Mouse (Mus musculus) limb, embryonic 14.5 days (tissue): ENCODE results near the gene Sergef. TPM values are rescaled to one million over a fixed set of nuclear protein-coding genes. Genes with fewer than 3 reads are reported as not detected.

Experiments
- ATAC-seq: fragments of 200-750 bp; cut with Nextera tagmentation; 2 replicates; pipeline ENCODE4 v1.8.0; 2017; ENCODE audit warnings: low read depth, moderate number of reproducible peaks, moderate TSS enrichment; ENCODE audit not compliant: low FRiP score
- DNase-seq: peaks from one replicate; pipeline ENCODE4 v3.0.0-alpha.2; 2015; ENCODE audit warnings: low spot score
- H3K27ac ChIP-seq: fragments of 300-500 bp; sonication (generic); replicated peaks from 2 replicates; pipeline ENCODE4 v1.5.1; 2014; ENCODE audit warnings: low read depth, mild to moderate bottlenecking, low read length, moderate library complexity, mixed read lengths
- H3K27me3 ChIP-seq: fragments of 300-500 bp; sonication (generic); 2 replicates; pipeline ENCODE4 v1.6.1; 2014; ENCODE audit warnings: low read length, mixed read lengths; ENCODE audit not compliant: control insufficient read depth, insufficient read depth
- H3K36me3 ChIP-seq: fragments of 300-500 bp; sonication (generic); 2 replicates; pipeline ENCODE4 v1.6.1; 2014; ENCODE audit warnings: mild to moderate bottlenecking, low read length, moderate library complexity, mixed read lengths; ENCODE audit not compliant: control insufficient read depth, insufficient read depth
- H3K4me1 ChIP-seq: fragments of 300-500 bp; sonication (generic); 2 replicates; pipeline ENCODE4 v1.6.1; 2014; ENCODE audit warnings: antibody characterized with exemption, low read length, mixed read lengths; ENCODE audit not compliant: control insufficient read depth, insufficient read depth
- H3K4me2 ChIP-seq: fragments of 300-500 bp; sonication (generic); replicated peaks from 2 replicates; pipeline ENCODE4 v1.6.1; 2014; ENCODE audit warnings: low read depth, mild to moderate bottlenecking, low read length, moderate library complexity; ENCODE audit not compliant: severe bottlenecking
- H3K4me3 ChIP-seq: fragments of 300-500 bp; sonication (generic); replicated peaks from 2 replicates; pipeline ENCODE4 v1.5.1; 2014; ENCODE audit warnings: low read length
- H3K9ac ChIP-seq: fragments of 300-500 bp; sonication (generic); 2 replicates; pipeline ENCODE4 v1.6.1; 2014; ENCODE audit warnings: mild to moderate bottlenecking, low read depth, low read length, moderate library complexity; ENCODE audit not compliant: severe bottlenecking
- H3K9me3 ChIP-seq: fragments of 300-500 bp; sonication (generic); 2 replicates; pipeline ENCODE4 v1.6.1; 2016; ENCODE audit warnings: low read length; ENCODE audit not compliant: control insufficient read depth
- POLR2A ChIP-seq: fragments of 200-500 bp; IDR thresholded peaks from 2 replicates; pipeline ENCODE4 v1.8.0; 2012; ENCODE audit warnings: inconsistent platforms, mild to moderate bottlenecking, moderate library complexity, borderline replicate concordance; ENCODE audit not compliant: insufficient read depth, insufficient read length; ENCODE audit errors: extremely low read depth
- whole genome bisulfite sequencing: fragments of 180-500 bp; shearing (Covaris S2); extraction: QIAGEN DNeasy Blood & Tissue Kit; methylation state at CpG from one replicate; pipeline ENCODE4 v1.1.7; 2014; 5-methylcytosine and 5-hydroxymethylcytosine counted together
- polyA plus RNA-seq, 2 experiments: library from polyadenylated mRNA; depleted of rRNA in 1 of 2; stranded (reverse) in 1 of 2; unstranded in 1 of 2; fragments of >200 nt; fragmentation: Nextera tagmentation in 1 of 2; extraction: Ambion mirVana in 1 of 2; gene quantifications; 2 replicates each; pipeline versions ENCODE4 v1.2.1 to v1.2.3; 2012 to 2014

Gene Sergef
- polyA plus RNA-seq, 2 experiments, result 12.2 to 12.8 TPM

- no peak for DNase-seq
- H3K9ac ChIP-seq, result no peak overlapping the region
- no peaks in the 10 kb centered on the region for H3K4me1 ChIP-seq
- no peaks in the 10 kb centered on the region for H3K36me3 ChIP-seq
- H3K27ac ChIP-seq, result no peak overlapping the region
- H3K4me2 ChIP-seq, result no peak overlapping the region
- H3K4me3 ChIP-seq, result no peak overlapping the region
- H3K9me3 ChIP-seq, result no peaks in the 10 kb centered on the region
- no peak for TF ChIP-seq POLR2A
- WGBS, result 92% methylated on average over 11 of the region's 11 CpGs
- H3K27me3 ChIP-seq, result no peaks in the 10 kb centered on the region
- no peak for ATAC-seq
These were observed 106.1 kb downstream of the Sergef start for GRCm38 (mm10) chr7:46533518-46533917.

- H3K9ac ChIP-seq, result no peak overlapping the region
- no peak for ATAC-seq
- no peaks in the 10 kb centered on the region for H3K4me1 ChIP-seq
- H3K36me3 ChIP-seq, result no peaks in the 10 kb centered on the region
- H3K9me3 ChIP-seq, result no peaks in the 10 kb centered on the region
- no peak for TF ChIP-seq POLR2A
- no peaks in the 10 kb centered on the region for H3K27me3 ChIP-seq
- DNase-seq, result no peak
- H3K4me3 ChIP-seq, result no peak overlapping the region
- no peak overlapping the region for H3K4me2 ChIP-seq
- 78% methylated on average over 5 of the region's 5 CpGs for WGBS
- no peak overlapping the region for H3K27ac ChIP-seq
These were observed 108.3 kb downstream of the Sergef start for GRCm38 (mm10) chr7:46531345-46531744.

GRCm38 (mm10) chr7:46529930-46530329 is 109.7 kb downstream of the Sergef start:
- TF ChIP-seq POLR2A, result no peak
- Histone ChIP-seq H3K9ac (no peak overlapping the region), H3K4me2 (no peak overlapping the region), H3K9me3 (no peaks in the 10 kb centered on the region), H3K27ac (no peak overlapping the region), H3K4me1 (no peaks in the 10 kb centered on the region), H3K27me3 (no peaks in the 10 kb centered on the region), H3K36me3 (no peaks in the 10 kb centered on the region), H3K4me3 (no peak overlapping the region)
- WGBS, result 39% methylated on average over 8 of the region's 8 CpGs
- DNase-seq, result no peak
- ATAC-seq, result no peak

GRCm38 (mm10) chr7:46529259-46529658 is 110.3 kb downstream of the Sergef start:
- no peak for DNase-seq
- Histone ChIP-seq H3K27ac (no peak overlapping the region), H3K9ac (no peak overlapping the region), H3K4me1 (no peaks in the 10 kb centered on the region), H3K27me3 (no peaks in the 10 kb centered on the region), H3K9me3 (no peaks in the 10 kb centered on the region), H3K4me2 (no peak overlapping the region), H3K36me3 (no peaks in the 10 kb centered on the region), H3K4me3 (no peak overlapping the region)
- WGBS, result 85% methylated on average over 5 of the region's 5 CpGs
- no peak for TF ChIP-seq POLR2A
- ATAC-seq, result no peak

- no peak for ATAC-seq
- WGBS, result 66% methylated on average over 6 of the region's 6 CpGs
These were observed 112.9 kb downstream of the Sergef start for GRCm38 (mm10) chr7:46526665-46527154.

GRCm38 (mm10) chr7:46523215-46523614 is 116.4 kb downstream of the Sergef start:
- ATAC-seq (no peak), DNase-seq (no peak)
- TF ChIP-seq POLR2A, result no peak
- Histone ChIP-seq H3K4me2 (no peak overlapping the region), H3K4me3 (no peak overlapping the region), H3K27ac (no peak overlapping the region), H3K9me3 (no peaks in the 10 kb centered on the region), H3K27me3 (no peaks in the 10 kb centered on the region), H3K4me1 (no peaks in the 10 kb centered on the region), H3K9ac (no peak overlapping the region), H3K36me3 (no peaks in the 10 kb centered on the region)
- WGBS, result 78% methylated on average over 7 of the region's 7 CpGs

More at GRCm38 (mm10) chr7:46526665-46527154, 112.9 kb downstream of the Sergef start:
- H3K4me1 ChIP-seq, result no peaks in the 10 kb centered on the region
- H3K4me2 ChIP-seq, result no peak overlapping the region
- no peak for DNase-seq
- no peak overlapping the region for H3K27ac ChIP-seq
- no peaks in the 10 kb centered on the region for H3K9me3 ChIP-seq
- H3K9ac ChIP-seq, result no peak overlapping the region
- H3K36me3 ChIP-seq, result no peaks in the 10 kb centered on the region
- no peaks in the 10 kb centered on the region for H3K27me3 ChIP-seq
- no peak for TF ChIP-seq POLR2A
- H3K4me3 ChIP-seq, result no peak overlapping the region
